Comparison of ENCODE assay signal across 27 mouse cellular contexts in the genomic region with DNA sequence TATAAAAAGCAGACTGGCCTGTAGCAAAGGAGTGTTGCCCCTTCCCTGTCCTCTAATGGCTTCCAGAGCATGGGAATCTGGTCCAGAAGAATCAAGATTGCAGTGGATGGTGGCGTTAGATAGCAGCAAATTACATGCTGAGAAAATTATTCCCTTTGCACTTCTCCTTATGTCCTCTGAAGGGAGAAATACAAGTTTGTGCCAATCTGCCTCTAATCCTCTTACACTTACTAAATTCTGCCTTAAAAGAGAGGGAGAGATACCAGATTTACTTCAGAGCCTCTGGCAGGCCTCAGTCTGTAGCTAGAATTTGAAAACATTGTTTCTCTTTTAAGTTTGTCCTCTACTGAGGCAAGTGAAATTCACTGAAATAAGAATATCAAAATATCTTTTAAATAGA. TPM values are rescaled to one million over a fixed set of nuclear protein-coding genes. Genes with fewer than 3 reads are reported as not detected.
DNase-seq lines count a peak whose midpoint lies in the region; ATAC-seq and TF ChIP-seq lines count a peak whose summit lies in the region.
"Had no signal": no experiment of that assay in that cellular context is flagged by ENCODE, and none has a peak within 500 bp of the region (broad histone marks: within the 10 kb centered on the region; RNA-seq: fewer than 3 reads in every experiment).

No protein-coding gene starts in this region.

- H3K36me3 ChIP-seq in forebrain, embryonic 16.5 days (ENCODE audit: control insufficient read depth, insufficient read depth) = no peaks in the 10 kb centered on the region
- H3K36me3 ChIP-seq in forebrain, embryonic 10.5 days (replicated peaks) = no peaks in the 10 kb centered on the region
- no peaks in the 10 kb centered on the region for H3K36me3 ChIP-seq in midbrain, embryonic 16.5 days (ENCODE audit: control insufficient read depth, insufficient read depth, low read length)
- no peaks in the 10 kb centered on the region for H3K36me3 ChIP-seq in midbrain, postnatal 0 days (ENCODE audit: insufficient read depth, low read length)
- H3K36me3 ChIP-seq: embryonic facial prominence, embryonic 13.5 days; embryonic facial prominence, embryonic 15.5 days; G1E had no signal

- 36% methylated on average over 1 of the region's 1 CpGs for WGBS in forebrain, embryonic 16.5 days
- WGBS in forebrain, embryonic 10.5 days = 68% methylated on average over 1 of the region's 1 CpGs
- WGBS in midbrain, embryonic 16.5 days = 58% methylated on average over 1 of the region's 1 CpGs
- WGBS in midbrain, postnatal 0 days = 49% methylated on average over 1 of the region's 1 CpGs

- no peak overlapping the region for H3K4me3 ChIP-seq in forebrain, embryonic 16.5 days (replicated peaks; ENCODE audit: low read length)
- H3K4me3 ChIP-seq in forebrain, embryonic 10.5 days = no peak overlapping the region
- no peak overlapping the region for H3K4me3 ChIP-seq in midbrain, embryonic 16.5 days (ENCODE audit: low read depth, low read length)
- no peak overlapping the region for H3K4me3 ChIP-seq in midbrain, postnatal 0 days (ENCODE audit: low read depth, low read length)
- H3K4me3 ChIP-seq: embryonic facial prominence, embryonic 13.5 days; embryonic facial prominence, embryonic 15.5 days; erythroblast, embryonic 14.5 days; forebrain, embryonic 13.5 days had no signal

- peak; percentile 50; the same call in 1 of the 2 replicates for ATAC-seq in forebrain, embryonic 16.5 days
- peak; percentile 69 for ATAC-seq in frontal cortex, adult (ENCODE audit: low TSS enrichment)
- no peak for ATAC-seq in midbrain, embryonic 16.5 days
- ATAC-seq in midbrain, postnatal 0 days (ENCODE audit: low FRiP score) = no peak
- ATAC-seq: activated CD4-positive, CD25-positive, alpha-beta regulatory T cell, adult 4 months; CD4-positive, CD25-positive, alpha-beta regulatory T cell, adult 4 months; forebrain, embryonic 13.5 days; Patski had no signal

- no peak for DNase-seq in forebrain, embryonic 10.5 days (ENCODE audit: extremely low spot score, low spot score)
- DNase-seq in frontal cortex, postnatal 25 days (ENCODE audit: low spot score in 2 of 2) = no peak
- no peak for DNase-seq in midbrain, postnatal 0 days (ENCODE audit: low spot score)
- no peak for DNase-seq in right cerebral cortex, postnatal 4 days
- DNase-seq: adrenal gland, adult 8-10 months; adrenal gland, postnatal 14 days; adrenal gland, postnatal 36 days; B cell, adult 2 months; cerebellum, adult 11 months; cerebellum, adult 18-20 months; cerebellum, adult 8-10 months; cerebellum, adult 9-11 months; cerebellum, postnatal 14 days; cerebellum, postnatal 36 days; embryo, embryonic 11 days had no signal

- H3K4me2 ChIP-seq in forebrain, embryonic 16.5 days (ENCODE audit: low read length) = no peak overlapping the region
- no peak overlapping the region for H3K4me2 ChIP-seq in midbrain, embryonic 16.5 days (ENCODE audit: low read length)
- H3K4me2 ChIP-seq in midbrain, postnatal 0 days (ENCODE audit: low read depth, low read length, poor library complexity, severe bottlenecking) = no peak overlapping the region
- H3K4me2 ChIP-seq: embryonic facial prominence, embryonic 13.5 days; embryonic facial prominence, embryonic 15.5 days; forebrain, embryonic 13.5 days had no signal

- H3K27ac ChIP-seq in forebrain, embryonic 16.5 days (ENCODE audit: low read length) = no peak overlapping the region
- H3K27ac ChIP-seq in forebrain, embryonic 10.5 days = no peak overlapping the region
- H3K27ac ChIP-seq in midbrain, embryonic 16.5 days (ENCODE audit: low read length) = 0 out of 2 replicates have a peak overlapping the region, but pooled peaks have one; percentile 28
- H3K27ac ChIP-seq in midbrain, postnatal 0 days (ENCODE audit: low read depth, low read length) = no peak overlapping the region
- H3K27ac ChIP-seq: embryonic facial prominence, embryonic 13.5 days; embryonic facial prominence, embryonic 15.5 days; forebrain, embryonic 13.5 days had no signal

- no peaks in the 10 kb centered on the region for H3K4me1 ChIP-seq in forebrain, embryonic 16.5 days (replicated peaks; ENCODE audit: control insufficient read depth, insufficient read depth, low read length)
- H3K4me1 ChIP-seq in forebrain, embryonic 10.5 days = no peaks in the 10 kb centered on the region
- H3K4me1 ChIP-seq in midbrain, embryonic 16.5 days (ENCODE audit: control insufficient read depth, insufficient read depth, low read length) = no peaks in the 10 kb centered on the region
- no peaks in the 10 kb centered on the region for H3K4me1 ChIP-seq in midbrain, postnatal 0 days (ENCODE audit: insufficient read depth, low read length)
- H3K4me1 ChIP-seq: embryonic facial prominence, embryonic 13.5 days; forebrain, embryonic 13.5 days had no signal

- no peak overlapping the region for H3K9ac ChIP-seq in forebrain, embryonic 16.5 days (replicated peaks; ENCODE audit: low read depth, low read length)
- H3K9ac ChIP-seq in midbrain, embryonic 16.5 days (ENCODE audit: low read depth, low read length) = no peak overlapping the region
- H3K9ac ChIP-seq in midbrain, postnatal 0 days (replicated peaks; ENCODE audit: low read length, poor library complexity, severe bottlenecking) = no peak overlapping the region
- H3K9ac ChIP-seq: embryonic facial prominence, embryonic 13.5 days; embryonic facial prominence, embryonic 15.5 days; forebrain, embryonic 13.5 days had no signal

- TF ChIP-seq CTCF in midbrain, postnatal 0 days (IDR thresholded peaks at IDR 0.05) = no peak

- no peaks in the 10 kb centered on the region for H3K9me3 ChIP-seq in forebrain, embryonic 16.5 days (ENCODE audit: control insufficient read depth, low read length)
- H3K9me3 ChIP-seq in forebrain, embryonic 10.5 days = no peaks in the 10 kb centered on the region
- H3K9me3 ChIP-seq in midbrain, embryonic 16.5 days (replicated peaks; ENCODE audit: control insufficient read depth, low read length, poor library complexity, severe bottlenecking) = no peaks in the 10 kb centered on the region
- no peaks in the 10 kb centered on the region for H3K9me3 ChIP-seq in midbrain, postnatal 0 days (ENCODE audit: low read length)
- H3K9me3 ChIP-seq: embryonic facial prominence, embryonic 13.5 days; embryonic facial prominence, embryonic 15.5 days; forebrain, embryonic 13.5 days had no signal

- no peaks in the 10 kb centered on the region for H3K27me3 ChIP-seq in forebrain, embryonic 16.5 days (replicated peaks; ENCODE audit: control insufficient read depth, insufficient read depth, low read length)
- 0 out of 2 replicates have a peak, but pooled peaks cover 9% of the 10 kb centered on the region for H3K27me3 ChIP-seq in forebrain, embryonic 10.5 days (ENCODE audit: poor library complexity, severe bottlenecking)
- no peaks in the 10 kb centered on the region for H3K27me3 ChIP-seq in midbrain, embryonic 16.5 days (ENCODE audit: control insufficient read depth, insufficient read depth, low read depth, low read length)
- no peaks in the 10 kb centered on the region for H3K27me3 ChIP-seq in midbrain, postnatal 0 days (ENCODE audit: insufficient read depth, low read length)
- H3K27me3 ChIP-seq: CH12.LX; embryonic facial prominence, embryonic 13.5 days; embryonic facial prominence, embryonic 15.5 days; forebrain, embryonic 13.5 days; Patski had no signal

RNA-seq across cellular contexts. Expression of a gene that starts 5.7 kb away (rescaled TPM):
- 11.8 and 13.0 TPM in 2 replicates for polyA plus RNA-seq in forebrain, embryonic 16.5 days (2015; fragmentation: Nextera tagmentation; extraction: Ambion mirVana)
- 2.7 and 3.8 TPM in 2 replicates for polyA plus RNA-seq in forebrain, embryonic 10.5 days (2016; fragmentation: Nextera tagmentation; extraction: Ambion mirVana)
- 4.8 and 5.4 TPM in 2 replicates for polyA plus RNA-seq in midbrain, embryonic 16.5 days (2015; fragmentation: Nextera tagmentation; extraction: Ambion mirVana)
- total RNA-seq in midbrain, postnatal 0 days (2014; rRNA removed) = 11.0 and 14.5 TPM in 2 replicates
- polyA plus RNA-seq in midbrain, postnatal 0 days (2015; fragmentation: Nextera tagmentation; extraction: Ambion mirVana) = 4.9 and 5.9 TPM in 2 replicates

Comparison
In these comparisons a context has a peak if more than half of its experiments do, and no peak if none do; other contexts are left out.
1. ATAC-seq: peak in forebrain, embryonic 16.5 days (single experiment) and frontal cortex, adult (single experiment); none in midbrain, embryonic 16.5 days (single experiment) and midbrain, postnatal 0 days (single experiment).